Mouse (Mus musculus) adrenal gland, adult 2 months (tissue): ENCODE results near the gene Cactin. TPM values are rescaled to one million over a fixed set of nuclear protein-coding genes. Genes with fewer than 3 reads are reported as not detected.

Experiments used
- DNase-seq: peaks from one replicate; pipeline ENCODE4 v3.0.0; 2021
- polyA plus RNA-seq: library from polyadenylated mRNA; depleted of rRNA; stranded (reverse); fragments of >200 nt; gene quantifications from 2 replicates; pipeline ENCODE4 v1.2.3, GENCODE M21; 2012
- total RNA-seq, 2 experiments: library from RNA; stranded (reverse); gene quantifications; 2 replicates each; pipeline ENCODE4 v1.2.3; 2021

Cactin gene
- total and polyA plus RNA-seq, 3 experiments = 32.6 to 40.3 (median 37.4) TPM

DNA sequence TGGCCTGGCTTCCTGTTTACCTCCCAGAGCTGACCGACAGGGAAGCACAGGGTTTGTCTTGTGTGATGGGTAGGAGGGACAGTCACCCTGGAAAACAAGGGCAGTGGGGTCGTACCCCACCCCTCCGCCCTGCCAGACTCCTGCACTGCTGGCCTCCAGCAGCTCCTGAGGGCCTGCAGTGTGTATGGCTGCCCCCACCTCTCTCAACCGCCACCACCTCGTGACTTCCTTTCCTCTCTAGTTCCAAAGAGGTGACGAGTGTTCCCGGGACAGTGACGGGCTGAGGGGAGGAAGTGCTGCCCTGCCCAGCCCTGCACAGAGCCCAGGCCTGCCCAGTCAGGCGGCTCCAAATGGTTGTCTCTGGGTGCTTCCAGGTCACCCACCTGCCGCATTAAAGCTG, 23.1 kb upstream of the Cactin start:
- peak; percentile 71 for DNase-seq

DNA sequence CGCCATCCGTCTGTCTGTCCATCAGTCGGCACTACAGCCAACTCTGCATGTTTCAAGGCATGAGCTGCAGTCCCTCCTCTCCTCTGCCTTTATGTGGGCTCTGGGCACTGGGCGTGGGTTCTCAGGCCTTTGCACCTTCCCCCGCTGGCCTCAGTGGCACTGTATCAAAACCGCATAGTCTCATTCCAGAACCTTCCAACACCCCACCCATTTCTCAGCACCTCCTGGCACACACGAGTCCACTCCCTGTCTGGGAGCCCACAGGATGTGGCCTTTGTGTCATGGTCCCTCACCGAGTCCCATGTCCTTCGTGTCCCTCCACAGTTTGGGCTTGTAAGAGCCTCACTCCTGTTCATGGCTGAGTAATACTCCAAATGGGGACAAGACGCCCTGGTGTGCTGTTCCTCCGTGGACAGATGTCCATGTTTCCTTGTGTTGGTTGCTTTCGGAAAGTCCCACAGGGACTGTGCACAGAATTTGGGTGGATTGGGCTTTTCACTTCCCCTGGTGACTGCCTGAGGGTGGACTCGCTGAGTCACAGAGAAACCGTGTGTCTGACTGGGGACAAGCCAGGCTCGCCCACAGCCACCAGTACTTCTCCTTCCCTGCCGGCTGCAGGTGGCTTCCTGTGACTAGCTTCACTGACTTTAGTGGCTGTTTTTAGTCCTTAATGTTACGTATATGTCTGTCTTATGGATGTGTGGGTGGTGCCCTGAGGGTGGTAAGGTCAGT, 22.4 kb upstream of the Cactin start:
- DNase-seq = no peak

GRCm38 (mm10) chr10:81299585-81300351, 21.1 kb upstream of the Cactin start:
- DNase-seq = no peak

DNA sequence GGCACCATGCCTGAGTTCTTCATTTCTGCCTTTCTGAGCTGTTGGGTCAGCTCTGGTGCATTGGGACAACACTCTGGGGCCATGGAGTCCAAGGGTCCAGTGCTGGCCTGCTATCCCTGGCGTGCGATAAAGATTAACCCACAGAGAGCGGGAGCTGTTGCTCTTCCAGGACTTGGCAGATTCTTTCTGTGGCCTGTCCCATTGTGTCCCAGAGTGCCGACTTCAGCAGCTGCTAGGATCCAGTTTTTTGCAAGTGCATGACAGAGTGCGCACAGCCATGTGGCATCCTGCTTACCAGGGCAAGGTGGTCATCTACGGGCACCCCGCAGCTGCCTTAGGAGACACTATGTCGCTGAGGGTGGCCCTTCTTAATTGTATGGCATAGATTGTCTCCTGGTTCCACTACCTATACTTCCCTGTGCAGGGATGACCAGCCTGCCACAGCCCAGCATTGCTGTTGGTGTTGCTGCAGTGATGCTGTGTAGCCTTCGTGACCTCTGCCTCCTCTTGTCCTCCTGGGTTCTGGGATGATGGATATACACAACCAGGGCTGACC, 20.5 kb upstream of the Cactin start:
- DNase-seq = no peak

GRCm38 (mm10) chr10:81301321-81301720, 19.6 kb upstream of the Cactin start:
- no peak for DNase-seq

DNA sequence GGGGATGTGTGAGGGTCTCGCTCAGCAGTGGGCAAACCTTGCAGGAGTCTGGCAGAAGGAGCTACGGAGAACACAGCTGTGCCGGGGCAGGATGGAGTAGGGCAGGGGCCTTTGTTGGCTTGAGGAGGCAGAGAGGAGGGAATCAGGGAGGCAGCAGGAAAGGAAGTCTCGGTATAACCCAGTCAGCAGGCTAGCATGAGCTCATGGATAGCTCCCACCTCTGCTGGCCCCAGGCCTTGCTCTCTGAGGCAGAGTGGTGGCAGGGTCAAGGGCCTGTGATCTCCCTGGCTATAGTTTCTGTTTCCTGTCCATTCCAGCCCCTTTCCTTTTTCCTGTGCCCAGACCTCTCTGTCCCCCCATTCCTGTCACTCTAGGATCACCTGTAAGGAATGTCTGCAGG, 18.6 kb upstream of the Cactin start:
- peak; percentile 40 for DNase-seq

DNA sequence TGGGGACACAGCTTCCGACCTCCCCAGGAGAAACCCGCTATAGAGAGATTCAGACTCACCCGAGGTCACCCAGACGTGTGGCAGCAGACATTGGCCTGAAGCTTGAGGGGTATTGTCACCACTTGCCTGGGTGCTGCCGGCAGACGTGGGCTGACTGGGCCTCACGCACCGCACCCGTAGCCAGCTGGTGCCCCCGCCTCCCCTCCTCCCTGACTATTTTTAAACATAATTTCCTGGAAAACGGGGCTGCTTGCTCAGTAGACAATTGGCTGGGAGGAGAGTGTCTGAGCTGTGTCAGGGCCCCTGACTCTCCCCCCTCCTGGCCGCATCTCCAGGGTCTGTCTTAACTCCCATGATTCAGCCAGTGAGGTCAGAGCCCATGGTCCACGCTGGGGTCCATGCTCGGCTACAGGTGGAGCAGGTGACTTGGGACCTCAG, 18.1 kb upstream of the Cactin start:
- DNase-seq = peak; percentile 37

- DNase-seq = no peak
Measured at GRCm38 (mm10) chr10:81303258-81303657, 17.6 kb upstream of the Cactin start.

DNA sequence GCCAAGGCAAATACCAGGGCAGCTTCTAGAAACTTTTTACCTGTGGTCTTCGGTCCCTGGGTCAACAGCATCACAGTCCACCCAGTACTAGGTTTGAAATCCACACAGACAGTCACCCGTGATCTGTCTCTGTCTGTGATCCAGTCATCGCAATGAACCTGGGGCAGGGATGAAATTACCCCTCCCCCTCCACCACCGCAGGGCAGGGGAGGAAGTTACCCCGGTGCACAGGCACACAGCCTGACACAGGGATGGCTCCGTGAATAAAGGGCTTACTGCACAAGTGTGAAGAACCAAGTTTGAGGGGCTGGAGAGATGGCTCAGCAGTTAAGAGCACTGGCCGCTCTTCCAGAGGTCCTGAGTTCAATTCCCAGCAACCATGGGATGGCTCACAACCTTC, 17.1 kb upstream of the Cactin start:
- no peak for DNase-seq

DNA sequence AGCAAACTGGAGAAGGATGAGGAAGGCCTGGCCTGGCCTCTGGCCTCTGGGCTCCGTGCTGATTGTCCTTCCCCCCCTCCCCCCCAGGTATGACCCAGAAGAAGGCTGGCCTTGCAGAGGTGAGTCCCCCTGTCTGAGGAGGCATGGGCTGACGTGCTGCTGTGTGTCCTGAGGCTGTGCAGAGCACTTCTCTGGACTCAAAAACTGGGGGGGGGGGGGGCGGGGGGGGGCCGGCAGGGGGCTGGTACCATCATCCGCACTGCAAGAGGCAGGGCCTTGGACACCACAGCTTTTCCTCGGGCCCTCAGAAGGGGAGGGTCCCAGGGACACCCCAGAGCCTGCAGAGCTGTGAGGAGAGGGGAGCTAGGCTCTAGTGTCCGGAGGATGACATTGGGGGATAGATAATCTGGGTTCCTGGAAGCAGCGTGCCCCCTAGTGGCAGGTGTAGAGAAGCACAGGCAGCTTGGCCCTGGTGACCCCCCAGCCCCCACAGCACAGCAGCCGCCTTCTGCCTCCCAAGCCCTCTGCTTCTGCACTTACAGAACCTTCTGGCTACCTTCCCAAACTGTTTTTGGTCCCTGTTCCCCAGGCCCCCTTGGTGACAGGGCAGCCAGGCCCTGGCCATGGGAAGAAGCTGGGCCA, 16.2 kb upstream of the Cactin start:
- peak; percentile 43 for DNase-seq

DNA sequence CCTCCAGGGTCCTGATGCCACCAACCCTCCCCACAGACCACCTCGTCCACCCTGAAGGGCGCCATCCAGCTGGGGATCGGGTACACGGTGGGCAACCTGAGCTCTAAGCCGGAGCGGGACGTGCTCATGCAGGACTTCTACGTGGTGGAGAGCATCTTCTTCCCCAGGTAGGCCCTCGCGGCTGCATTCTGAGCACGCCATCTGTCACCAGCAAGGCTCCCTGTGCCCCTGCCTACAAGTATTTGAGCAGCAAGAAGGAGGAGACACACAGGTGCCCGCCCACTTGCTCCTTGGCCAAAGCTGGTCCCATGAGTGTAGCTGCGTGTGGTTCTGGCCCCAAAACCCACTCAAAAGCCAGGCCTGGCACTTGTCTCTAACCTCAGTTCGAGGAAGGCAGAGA, 15.2 kb upstream of the Cactin start:
- DNase-seq = no peak

GRCm38 (mm10) chr10:81306173-81306668, 14.7 kb upstream of the Cactin start:
- DNase-seq = no peak

DNA sequence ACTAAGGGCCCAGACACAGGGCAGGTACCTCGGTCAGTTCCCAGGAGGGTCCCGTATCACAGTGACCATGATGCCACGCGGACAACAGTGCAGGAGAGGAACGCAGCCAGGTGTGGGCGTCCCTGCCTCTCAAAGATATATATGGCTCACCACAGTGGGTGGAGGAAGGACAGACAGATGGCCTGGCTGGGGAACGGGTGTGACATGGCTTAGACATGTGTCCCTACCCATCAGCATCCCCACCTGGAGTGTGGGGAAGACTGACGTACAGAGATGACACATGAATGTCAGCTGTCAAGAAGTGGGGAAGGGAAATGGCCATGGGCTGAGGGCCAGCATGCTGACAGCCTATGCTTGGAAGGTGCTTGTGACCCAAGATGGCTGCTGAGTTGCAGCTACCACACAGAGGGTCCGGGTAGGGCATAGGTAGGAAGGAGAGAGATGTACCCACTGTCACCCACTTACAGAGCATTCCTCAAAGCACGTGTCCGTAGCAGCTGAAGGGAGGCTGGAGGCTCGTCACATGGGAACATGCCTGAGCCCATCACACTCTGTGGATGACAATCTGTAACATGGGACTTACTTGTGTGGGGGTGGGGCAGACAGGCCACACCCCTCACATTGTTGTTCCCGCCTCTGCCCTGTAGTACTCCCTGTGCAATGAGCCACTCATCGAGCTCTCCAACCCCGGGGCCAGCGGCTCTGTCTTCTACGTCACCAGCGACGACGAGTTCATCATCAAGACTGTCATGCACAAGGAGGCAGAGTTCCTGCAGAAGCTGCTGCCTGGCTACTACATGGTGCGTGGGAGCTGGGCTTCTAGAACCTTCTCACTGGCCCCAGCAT, 13.8 kb upstream of the Cactin start:
- no peak for DNase-seq

- DNase-seq = no peak
Measured at GRCm38 (mm10) chr10:81309571-81309970, 11.3 kb upstream of the Cactin start.

DNA sequence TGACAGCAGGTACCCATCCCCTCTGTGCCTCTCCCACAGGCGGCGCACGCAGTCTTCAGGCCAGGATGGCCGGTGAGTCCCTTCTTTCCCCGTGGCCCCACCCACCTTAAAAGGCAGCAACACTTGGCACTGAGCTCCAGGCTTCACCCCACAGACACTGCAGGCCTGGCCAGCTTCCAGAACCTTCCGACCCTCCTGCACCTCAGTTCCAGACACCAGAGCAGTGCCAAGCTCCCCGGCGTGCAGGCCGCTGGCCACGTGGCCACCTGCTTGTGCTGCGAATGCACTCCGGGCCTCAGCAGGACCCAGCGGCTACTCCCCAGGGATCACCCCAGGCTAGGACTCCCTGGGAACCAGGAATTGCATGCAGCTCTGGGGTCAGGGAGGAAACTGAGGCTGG, 7.3 kb upstream of the Cactin start:
- DNase-seq = no peak

GRCm38 (mm10) chr10:81314201-81314600, 6.7 kb upstream of the Cactin start:
- no peak for DNase-seq

- DNase-seq = peak; percentile 10
Measured at GRCm38 (mm10) chr10:81315587-81315986, 5.3 kb upstream of the Cactin start.

DNA sequence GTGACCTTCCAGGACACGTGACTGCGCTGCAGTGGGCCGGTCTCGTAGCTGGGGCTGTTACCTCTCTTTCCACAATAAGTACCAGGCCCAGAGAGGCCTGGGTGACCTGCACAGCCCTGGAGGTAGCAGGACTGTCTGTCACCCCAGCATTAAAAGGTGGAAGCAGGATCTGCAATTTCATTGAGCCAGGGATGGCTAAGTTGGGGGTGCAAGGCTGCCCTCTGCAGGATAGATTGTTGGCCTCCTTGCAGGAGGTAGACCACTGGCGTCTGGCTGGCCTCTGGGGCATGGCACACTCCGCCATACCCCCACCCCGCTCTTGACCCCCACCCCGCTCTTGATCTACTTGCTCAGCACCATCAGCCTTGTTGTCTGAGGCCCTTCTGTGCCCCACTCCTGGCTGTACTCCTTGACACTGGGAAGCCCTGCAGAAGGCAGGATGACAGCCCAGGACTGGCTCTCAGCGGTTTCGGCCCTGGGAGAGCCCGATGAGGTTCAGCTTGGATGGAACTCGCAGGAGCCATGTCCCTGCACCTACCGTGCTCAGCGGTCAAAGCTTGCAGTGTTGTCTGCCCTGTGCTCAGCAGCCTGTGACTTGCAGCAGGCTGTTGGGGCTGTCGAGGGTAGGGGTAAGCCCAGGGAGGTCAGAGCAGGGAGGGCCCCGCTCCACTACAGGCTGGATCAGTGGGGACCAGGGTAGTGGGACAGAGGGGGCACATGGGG, 4.4 kb upstream of the Cactin start:
- DNase-seq = peak; percentile 54

DNA sequence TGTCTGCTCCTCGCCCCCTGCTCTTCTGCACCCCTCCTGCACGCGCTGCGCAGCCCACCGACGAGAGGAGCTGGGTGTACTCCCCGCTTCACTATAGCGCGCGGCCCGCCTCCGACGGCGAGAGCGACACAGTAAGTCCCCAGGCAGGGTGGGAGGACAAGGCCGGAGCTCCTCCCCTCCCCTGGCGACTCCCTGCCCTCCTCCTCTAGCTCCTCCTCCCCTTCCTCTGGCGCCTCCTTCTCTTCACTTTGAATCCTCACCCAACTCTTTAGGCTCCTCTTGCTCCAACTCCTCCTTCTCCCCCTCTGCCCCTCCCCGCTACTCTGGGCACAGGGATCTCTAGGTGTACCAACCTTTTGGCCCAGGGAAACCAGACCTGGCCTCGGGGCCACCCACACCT, 3.6 kb upstream of the Cactin start:
- DNase-seq = peak; percentile 90

DNA sequence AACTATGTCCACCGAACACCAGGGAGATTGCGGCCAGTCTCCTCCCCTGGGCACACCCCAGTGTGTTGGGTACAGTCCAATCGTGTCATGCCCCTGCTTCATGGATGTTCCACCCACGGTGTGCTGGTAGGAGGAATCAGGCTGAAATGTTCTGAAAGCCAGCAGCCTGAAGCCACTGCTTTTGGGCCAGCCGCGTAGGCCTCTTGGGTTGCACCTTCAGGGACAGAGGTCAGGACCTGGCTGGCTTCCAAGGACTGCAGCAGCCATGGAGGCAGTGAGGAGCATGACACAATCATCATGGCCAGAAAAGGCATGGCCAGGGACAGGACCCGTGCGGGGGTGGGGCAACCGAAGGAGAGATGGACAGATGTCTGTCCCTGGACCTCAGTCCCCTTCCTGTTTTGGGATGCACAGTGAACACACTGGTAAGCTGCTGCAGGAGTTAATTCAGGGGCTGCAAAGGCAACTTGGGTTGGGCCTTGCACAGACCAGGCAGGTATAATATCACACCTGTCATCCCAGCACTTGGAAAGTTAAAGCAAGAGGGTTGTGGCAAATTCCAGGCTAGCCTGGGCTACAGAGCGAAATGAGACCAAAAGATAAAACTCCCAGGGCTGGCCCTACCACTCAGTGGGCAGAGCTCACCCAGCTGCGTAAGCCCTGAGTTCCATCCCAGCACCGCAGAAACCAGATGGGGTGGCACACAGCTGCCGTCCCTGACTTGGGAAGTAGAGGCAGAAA, 2.1 kb upstream of the Cactin start:
- peak; percentile 85 for DNase-seq
